Mouse (Mus musculus) adrenal gland, adult 2 months (tissue): ENCODE measurements at regions not wholly inside any gene's neighbourhood (a gene's known extent, or its start where the extent isn't known, plus 50 kb on each side); places are given as distances from the start of the nearest gene placed in this dataset.
A peak's percentile ranks its signal among the peaks of the same experiment; 100 is the strongest.

Experiments
- DNase-seq: peaks from one replicate; pipeline ENCODE4 v3.0.0; 2021

DNA sequence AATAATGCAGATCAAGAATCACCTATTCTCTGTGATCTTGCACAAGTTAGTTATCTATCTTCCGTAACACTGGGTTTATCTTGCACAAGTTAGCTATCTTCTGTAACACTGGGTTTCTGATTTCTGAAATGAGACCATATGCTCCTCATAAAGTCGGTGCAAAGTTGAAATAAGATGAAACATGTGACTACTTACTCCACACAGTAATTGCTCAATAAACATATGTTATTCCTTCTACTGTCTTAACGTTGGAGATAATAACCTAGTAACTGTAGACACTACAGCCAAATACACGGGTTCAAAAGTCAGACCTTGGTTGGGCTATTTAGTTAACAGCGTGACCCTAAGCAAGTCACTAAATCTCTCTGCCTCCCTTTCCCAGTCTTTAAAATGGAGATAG, 65.8 kb upstream of the Atp11b start:
- no peak for DNase-seq

DNA sequence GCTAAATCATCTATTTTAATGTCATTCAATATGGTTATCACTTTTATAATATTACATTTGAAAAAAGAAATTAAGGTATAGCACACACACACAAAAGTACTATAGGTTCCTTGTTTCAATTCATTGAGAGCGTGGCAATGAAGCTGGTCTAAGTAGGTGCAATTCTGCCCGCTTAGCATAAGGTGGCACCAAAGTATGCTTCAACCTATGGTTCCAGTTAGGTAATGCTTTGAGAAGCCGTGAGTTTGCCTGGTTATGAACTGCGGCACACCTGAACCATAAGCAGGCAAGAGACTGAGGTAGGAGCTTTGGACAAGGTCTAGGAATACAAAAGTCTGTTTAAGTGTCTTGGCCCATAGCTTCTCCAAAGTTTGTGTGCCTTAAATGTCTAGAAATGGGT, 65.1 kb upstream of the Atp11b start:
- peak; percentile 7 for DNase-seq

DNA sequence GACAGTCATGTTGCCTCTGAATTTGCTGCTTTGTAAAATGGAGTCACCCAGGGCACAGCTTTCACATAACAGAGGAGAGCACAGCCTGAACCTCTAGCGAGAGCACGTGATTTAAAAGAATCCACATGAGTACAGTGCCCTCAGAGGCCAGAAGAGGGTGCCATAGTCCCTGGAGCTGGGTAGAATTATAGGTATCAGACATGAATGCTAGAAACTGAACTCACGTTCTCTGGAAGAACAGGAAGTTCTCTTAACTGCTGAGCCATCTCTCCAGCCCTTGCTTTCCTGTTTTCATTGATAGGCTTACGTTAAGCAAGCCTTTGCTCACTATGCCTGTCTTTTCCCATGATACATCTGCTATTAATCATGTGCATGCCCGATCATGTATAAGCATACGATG, 60.9 kb upstream of the Atp11b start:
- DNase-seq: peak; percentile 63

DNA sequence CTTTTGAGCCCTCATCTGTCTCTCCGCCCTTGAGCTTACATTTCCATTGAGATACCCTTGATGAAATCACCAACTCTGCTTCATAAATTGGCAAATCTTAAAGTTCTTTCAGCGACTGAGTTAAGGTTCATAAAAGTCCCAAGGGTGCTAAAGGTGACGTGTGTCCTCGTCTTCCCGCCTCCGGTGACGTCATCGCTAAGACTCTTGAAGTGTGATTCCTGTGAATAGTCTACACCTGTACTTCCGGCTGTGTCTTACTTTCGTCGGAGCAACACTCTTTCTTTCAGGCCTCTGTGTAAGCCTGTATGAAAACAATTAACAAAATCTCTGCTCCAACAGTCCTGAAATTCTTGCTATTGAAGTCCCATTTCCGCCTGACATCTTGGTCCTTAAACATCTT, 60.4 kb upstream of the Atp11b start:
- DNase-seq: no peak

DNA sequence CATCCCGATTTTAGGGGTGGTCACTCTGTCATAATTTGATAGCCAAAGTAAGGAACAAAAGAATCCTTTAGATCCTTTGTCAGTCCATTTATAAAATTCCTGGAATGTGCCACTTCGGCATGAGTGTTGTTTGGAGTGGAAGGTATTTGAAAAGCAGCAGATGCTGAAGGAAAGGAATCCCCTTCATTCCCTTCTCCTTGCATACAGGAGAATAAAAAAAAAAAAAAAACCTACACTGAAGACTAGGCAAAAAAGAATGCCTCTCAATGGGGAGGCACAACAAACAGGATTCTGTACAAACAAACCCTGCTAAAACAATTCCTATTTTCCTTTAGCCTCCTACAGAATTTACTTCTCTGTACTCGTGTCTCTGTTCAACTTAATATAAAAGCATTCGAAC, 59.7 kb upstream of the Atp11b start:
- DNase-seq: no peak

DNA sequence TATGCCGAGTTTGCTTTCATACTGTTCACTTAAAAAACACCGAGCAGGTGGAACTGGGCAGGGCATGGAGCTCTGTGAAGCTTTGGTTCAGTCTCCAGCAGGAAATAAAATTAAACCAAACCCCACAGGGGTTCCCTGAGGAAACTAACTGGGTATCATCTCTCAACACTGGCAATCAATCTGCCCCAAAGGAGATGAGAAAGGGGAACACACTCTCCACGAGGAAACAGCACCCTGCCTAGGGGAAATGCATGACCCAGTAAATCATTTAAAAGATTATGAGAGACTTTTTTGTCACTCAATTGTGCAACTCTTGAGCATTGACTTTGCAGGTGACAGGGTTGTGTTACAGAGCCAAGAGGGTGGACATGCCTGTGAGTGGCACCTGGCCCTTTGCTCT, 58.0 kb upstream of the Atp11b start:
- DNase-seq: no peak

DNA sequence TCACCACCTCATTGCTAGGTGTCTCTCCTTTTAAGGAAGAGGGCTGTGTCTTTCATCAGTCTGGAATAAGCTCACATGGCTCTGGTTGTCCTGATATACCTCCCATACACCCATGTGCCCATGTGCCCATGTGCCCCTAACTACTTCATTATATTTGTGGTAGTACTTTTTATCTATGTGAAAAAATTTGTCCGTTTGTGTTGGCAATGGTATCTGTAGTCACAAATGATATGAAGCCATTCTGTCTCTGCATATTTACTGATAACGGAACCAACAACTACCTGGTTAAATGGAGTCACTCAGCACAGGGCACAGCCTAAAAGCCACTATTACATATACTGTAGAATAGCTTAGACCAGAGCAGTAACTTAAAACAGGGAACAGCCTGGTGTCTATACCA, 54.6 kb upstream of the Atp11b start:
- no peak for DNase-seq

DNA sequence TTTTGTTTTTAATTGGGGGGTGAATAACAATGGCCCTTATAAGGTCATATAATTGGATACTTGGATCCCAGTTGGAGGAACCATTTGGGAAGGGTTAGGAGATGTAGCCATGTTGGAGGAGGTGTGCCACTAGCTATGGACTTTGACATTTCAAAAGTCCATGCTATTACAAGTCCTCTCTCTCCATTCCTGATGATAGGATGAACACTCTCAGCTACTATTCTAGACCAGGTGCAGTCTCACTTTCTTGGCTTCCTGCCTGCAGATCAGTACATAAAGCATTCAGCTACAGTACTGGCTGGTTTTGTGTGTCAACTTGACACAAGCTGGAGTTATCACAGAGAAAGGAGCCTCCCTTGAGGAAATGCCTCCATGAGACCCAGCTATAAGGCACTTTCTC, 53.9 kb upstream of the Atp11b start:
- DNase-seq: no peak

DNA sequence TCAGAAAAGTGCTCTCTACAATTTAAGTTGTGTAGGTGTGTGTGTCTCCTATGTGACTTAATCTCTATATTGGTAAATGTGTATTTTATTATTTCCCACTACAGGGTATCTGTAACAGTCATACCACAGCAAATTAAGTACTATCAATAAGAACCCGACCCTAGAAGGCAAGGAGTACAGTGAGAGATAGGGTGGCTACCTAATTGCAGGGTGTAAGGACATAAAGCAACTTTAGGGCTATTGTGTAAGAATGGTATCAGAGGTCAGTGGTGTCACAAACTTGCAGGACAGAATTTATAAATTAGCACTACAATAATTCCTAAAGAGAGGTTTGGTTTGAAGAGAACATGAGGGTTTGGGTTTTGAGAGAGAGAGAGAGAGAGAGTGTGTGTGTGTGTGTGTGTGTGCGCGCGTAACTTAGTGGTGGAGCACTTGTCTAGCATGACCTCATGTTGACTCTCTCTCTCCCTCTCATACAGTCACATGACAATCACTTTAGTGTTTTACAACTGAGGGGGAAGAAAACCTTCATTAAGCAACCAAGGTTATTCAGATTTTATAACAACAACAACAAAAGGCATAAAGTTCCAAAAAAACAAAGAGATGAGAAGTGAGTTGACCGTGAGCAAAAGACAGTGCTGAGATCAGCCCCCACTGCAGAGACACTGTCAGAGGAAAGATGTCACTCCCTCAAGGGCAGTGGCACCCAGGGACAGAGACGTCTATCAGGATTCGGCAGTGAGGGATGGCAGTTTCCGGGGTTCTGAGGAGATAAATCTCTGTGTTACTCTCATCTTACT, 50.2 kb upstream of the Atp11b start:
- DNase-seq: peak; percentile 15
